Mouse (Mus musculus): ENCODE results near the gene Supt3. TPM values are rescaled to one million over a fixed set of nuclear protein-coding genes. Genes with fewer than 3 reads are reported as not detected.

The Supt3 gene
- polyA plus RNA-seq, 1 experiment from 2014 or later: 26.1 TPM

GRCm38 (mm10) chr17:45058566-45059363 is 281.8 kb downstream of the Supt3 start:
- Histone ChIP-seq H3K9me3 (no peaks in the 10 kb centered on the region), H3K4me3 (replicated peaks) (no peak overlapping the region), H3K27ac (0 out of 2 replicates have a peak overlapping the region, but pooled peaks have one; percentile 50), H3K4me2 (no peak overlapping the region), H3K36me3 (no peaks in the 10 kb centered on the region), H3K9ac (replicated peaks) (0 out of 2 replicates have a peak overlapping the region, but pooled peaks have one; percentile 9), H3K4me1 (replicated peaks) (peaks cover 23% of the 10 kb centered on the region), H3K27me3 (no peaks in the 10 kb centered on the region)
- no peak for ATAC-seq (ENCODE audit: insufficient number of reproducible peaks, insufficient read depth, low FRiP score, low TSS enrichment, low read depth)
- WGBS: 49% methylated on average over 6 of the region's 6 CpGs

DNA sequence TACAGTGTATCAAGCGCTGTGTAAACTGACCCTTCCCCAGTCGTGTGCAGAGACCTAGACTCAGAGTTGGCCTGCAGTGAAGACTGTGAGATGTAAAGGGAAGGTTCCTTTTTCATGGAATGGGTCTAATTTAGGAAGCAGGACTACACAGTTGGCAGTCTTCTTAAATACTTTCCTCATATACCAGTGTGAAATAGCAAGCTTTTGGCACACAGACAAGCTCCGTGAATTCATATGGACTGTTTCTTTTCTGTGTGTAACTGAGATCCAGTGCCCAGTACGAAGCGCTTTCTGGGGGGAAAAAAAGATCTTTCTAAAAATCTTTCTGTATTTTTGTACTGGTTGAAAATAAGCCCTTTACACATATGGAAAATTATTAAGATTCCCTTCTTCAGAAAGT is 286.8 kb downstream of the Supt3 start:
- Histone ChIP-seq H3K9me3 (no peaks in the 10 kb centered on the region), H3K27me3 (no peaks in the 10 kb centered on the region), H3K36me3 (no peaks in the 10 kb centered on the region), H3K4me3 (replicated peaks) (no peak overlapping the region), H3K27ac (no peak overlapping the region), H3K4me1 (replicated peaks) (peaks cover 8% of the 10 kb centered on the region), H3K9ac (replicated peaks) (no peak overlapping the region), H3K4me2 (no peak overlapping the region)
- ATAC-seq (ENCODE audit: insufficient number of reproducible peaks, insufficient read depth, low FRiP score, low TSS enrichment, low read depth): no peak
- 82% methylated on average over 5 of the region's 5 CpGs for WGBS

- H3K4me3 ChIP-seq (replicated peaks): no peak overlapping the region
- WGBS: 84% methylated on average over 2 of the region's 2 CpGs
- H3K4me2 ChIP-seq: no peak overlapping the region
- H3K27me3 ChIP-seq: no peaks in the 10 kb centered on the region
- no peaks in the 10 kb centered on the region for H3K36me3 ChIP-seq
- ATAC-seq (ENCODE audit: insufficient number of reproducible peaks, insufficient read depth, low FRiP score, low TSS enrichment, low read depth): no peak
- H3K9ac ChIP-seq (replicated peaks): no peak overlapping the region
- no peak overlapping the region for H3K27ac ChIP-seq
- no peaks in the 10 kb centered on the region for H3K9me3 ChIP-seq
- 0 out of 2 replicates have a peak, but pooled peaks cover 5% of the 10 kb centered on the region for H3K4me1 ChIP-seq (replicated peaks)
Observed at GRCm38 (mm10) chr17:45065465-45065864, 288.5 kb downstream of the Supt3 start.

GRCm38 (mm10) chr17:45067441-45067840 is 290.5 kb downstream of the Supt3 start:
- H3K4me3 ChIP-seq (replicated peaks): no peak overlapping the region
- WGBS: 85% methylated on average over 3 of the region's 3 CpGs

DNA sequence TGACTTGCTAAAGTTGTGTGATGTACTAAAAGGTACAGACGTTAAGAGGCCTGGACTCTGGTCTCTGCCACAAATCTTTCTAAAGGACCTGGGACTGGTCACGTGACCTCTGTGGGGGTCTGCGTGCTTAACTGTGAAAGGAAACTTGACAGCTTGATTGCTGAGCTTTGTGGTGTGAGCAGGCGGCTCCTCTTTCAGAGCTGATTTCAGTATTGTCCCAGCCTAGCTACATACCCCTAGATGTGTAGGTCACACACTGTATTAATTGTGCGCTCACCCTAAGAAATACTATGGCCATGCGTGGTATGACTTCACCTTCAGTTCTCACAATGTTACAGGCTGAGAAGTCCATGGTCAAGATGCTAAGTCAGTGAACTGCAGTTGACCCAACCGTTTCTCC is 291.4 kb downstream of the Supt3 start:
- Histone ChIP-seq H3K27ac (no peak overlapping the region), H3K4me3 (replicated peaks) (no peak overlapping the region), H3K4me2 (no peak overlapping the region), H3K9me3 (no peaks in the 10 kb centered on the region), H3K9ac (replicated peaks) (no peak overlapping the region), H3K4me1 (replicated peaks) (peaks cover 20% of the 10 kb centered on the region), H3K27me3 (no peaks in the 10 kb centered on the region), H3K36me3 (no peaks in the 10 kb centered on the region)
- WGBS: 48% methylated on average over 7 of the region's 7 CpGs
- no peak for ATAC-seq (ENCODE audit: insufficient number of reproducible peaks, insufficient read depth, low FRiP score, low TSS enrichment, low read depth)

More at GRCm38 (mm10) chr17:45067441-45067840, 290.5 kb downstream of the Supt3 start:
- ATAC-seq (ENCODE audit: insufficient number of reproducible peaks, insufficient read depth, low FRiP score, low TSS enrichment, low read depth): no peak
- Histone ChIP-seq H3K27me3 (no peaks in the 10 kb centered on the region), H3K9ac (replicated peaks) (no peak overlapping the region), H3K4me1 (replicated peaks) (peaks cover 12% of the 10 kb centered on the region), H3K4me2 (no peak overlapping the region), H3K27ac (no peak overlapping the region), H3K36me3 (no peaks in the 10 kb centered on the region), H3K9me3 (no peaks in the 10 kb centered on the region)

DNA sequence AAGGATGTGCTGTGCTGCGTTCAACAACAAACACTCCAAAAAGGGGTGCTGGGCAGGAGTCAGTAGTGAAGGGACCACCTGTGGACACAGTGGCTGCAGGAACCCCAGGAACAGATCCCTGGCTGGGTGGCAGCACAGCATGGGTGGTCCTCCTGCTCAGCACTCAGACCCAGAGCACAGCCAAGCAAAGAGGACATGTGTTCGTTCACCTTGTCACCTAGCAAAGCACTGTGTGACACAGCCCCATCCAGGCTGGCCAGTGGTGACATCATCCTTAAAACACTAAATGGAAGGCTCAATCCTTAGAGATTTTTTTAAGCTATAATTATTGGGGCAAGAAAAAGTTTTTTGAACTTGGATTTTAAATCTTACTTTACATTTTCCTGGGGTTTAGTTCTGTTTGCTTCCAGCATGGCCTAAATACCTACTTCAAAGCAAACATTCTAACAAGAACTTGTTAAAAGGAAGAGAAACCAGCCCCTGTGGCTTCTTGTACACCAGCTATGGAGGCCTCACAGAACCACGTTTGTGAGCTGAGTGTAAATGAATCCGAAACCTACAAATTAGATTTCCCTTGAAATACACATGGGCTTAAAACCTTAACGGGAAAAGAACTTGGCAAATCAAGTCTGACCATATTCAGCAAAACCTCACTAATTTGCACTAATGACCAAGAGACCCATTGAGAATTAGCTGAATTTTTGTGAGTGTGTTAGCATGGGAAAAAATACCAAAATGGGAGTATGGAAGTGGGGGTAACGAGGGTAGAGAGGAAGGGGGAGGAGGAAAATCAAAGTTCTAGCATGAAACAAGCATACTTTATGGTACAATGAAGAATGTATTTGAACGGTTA is 295.8 kb downstream of the Supt3 start:
- Histone ChIP-seq H3K4me3 (replicated peaks) (no peak overlapping the region), H3K9ac (replicated peaks) (no peak overlapping the region), H3K27me3 (peaks cover 4% of the 10 kb centered on the region; the same call in 1 of the 2 replicates), H3K4me1 (replicated peaks) (peaks cover 27% of the 10 kb centered on the region), H3K27ac (peak overlapping the region; percentile 46), H3K36me3 (no peaks in the 10 kb centered on the region), H3K4me2 (no peak overlapping the region), H3K9me3 (no peaks in the 10 kb centered on the region)
- 32% methylated on average over 7 of the region's 7 CpGs for WGBS
- no peak for ATAC-seq (ENCODE audit: insufficient number of reproducible peaks, insufficient read depth, low FRiP score, low TSS enrichment, low read depth)

- Histone ChIP-seq H3K4me1 (replicated peaks) (peaks cover 25% of the 10 kb centered on the region), H3K36me3 (no peaks in the 10 kb centered on the region), H3K4me3 (replicated peaks) (no peak overlapping the region), H3K27ac (0 out of 2 replicates have a peak overlapping the region, but pooled peaks have one; percentile 23), H3K9me3 (no peaks in the 10 kb centered on the region), H3K4me2 (no peak overlapping the region), H3K9ac (replicated peaks) (no peak overlapping the region), H3K27me3 (peaks cover 9% of the 10 kb centered on the region; the same call in 1 of the 2 replicates)
- ATAC-seq (ENCODE audit: insufficient number of reproducible peaks, insufficient read depth, low FRiP score, low TSS enrichment, low read depth): no peak
- 70% methylated on average over 8 of the region's 8 CpGs for WGBS
Observed at GRCm38 (mm10) chr17:45073348-45073634, 296.3 kb downstream of the Supt3 start.

- Histone ChIP-seq H3K4me3 (replicated peaks) (no peak overlapping the region), H3K9ac (replicated peaks) (no peak overlapping the region), H3K4me1 (replicated peaks) (peaks cover 22% of the 10 kb centered on the region), H3K36me3 (no peaks in the 10 kb centered on the region), H3K27me3 (peaks cover 11% of the 10 kb centered on the region), H3K4me2 (no peak overlapping the region), H3K27ac (no peak overlapping the region), H3K9me3 (no peaks in the 10 kb centered on the region)
- ATAC-seq (ENCODE audit: insufficient number of reproducible peaks, insufficient read depth, low FRiP score, low TSS enrichment, low read depth): no peak
- WGBS: 89% methylated on average over 3 of the region's 3 CpGs
Observed at GRCm38 (mm10) chr17:45073779-45074178, 296.8 kb downstream of the Supt3 start.

DNA sequence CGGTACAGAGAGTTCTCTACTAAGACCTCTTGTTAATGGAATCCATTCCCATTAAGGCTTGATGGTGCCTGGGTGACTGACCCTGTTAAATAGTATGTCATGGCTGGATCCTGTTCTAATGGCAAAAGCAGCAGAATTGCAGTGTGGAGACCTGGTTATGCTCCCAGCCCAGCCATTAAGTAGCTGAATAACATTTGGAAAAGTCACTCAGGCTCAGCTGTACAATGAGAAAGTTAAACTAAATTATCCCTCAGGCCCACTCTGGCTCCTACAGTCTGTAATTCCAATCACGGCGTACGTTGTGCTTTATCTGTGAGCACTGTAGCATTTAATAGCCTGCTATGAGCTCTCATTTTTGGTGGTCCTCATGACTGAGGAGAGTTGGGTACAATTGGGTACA is 300.0 kb downstream of the Supt3 start:
- 59% methylated on average over 4 of the region's 4 CpGs for WGBS

DNA sequence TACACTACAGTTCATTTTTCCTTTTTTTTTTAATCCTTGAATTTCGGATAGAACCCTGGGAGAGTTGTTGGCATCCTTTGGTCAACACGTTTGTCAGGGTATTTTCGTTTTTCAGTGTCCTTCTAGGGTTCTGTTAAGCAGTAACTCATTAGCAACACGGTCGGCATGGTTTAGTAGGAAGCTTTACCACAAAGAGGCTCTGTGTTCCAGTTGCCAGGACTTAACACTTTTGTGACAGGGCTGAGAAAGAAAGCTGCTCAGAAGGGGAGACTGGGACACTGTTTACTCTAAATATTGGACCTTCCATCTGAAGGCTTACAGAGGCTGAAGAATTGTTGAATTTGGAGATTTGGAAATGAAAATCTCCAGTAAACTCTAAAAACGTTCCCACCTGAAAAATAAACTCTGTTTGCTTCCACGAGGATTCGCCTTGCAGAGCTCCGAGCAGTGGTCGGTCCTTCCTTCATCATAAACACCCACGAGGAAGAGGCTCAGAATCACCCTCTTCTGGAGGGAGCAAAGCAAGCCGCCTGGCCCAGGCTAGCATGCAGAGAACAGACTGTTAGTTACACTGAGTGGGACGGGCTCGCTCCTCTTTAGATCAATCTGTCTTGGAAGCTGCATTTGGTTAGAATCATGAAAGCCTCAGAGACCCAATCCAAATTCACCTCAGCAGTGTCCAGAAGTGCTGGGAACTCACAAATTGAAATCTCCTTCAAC is 301.1 kb downstream of the Supt3 start:
- H3K9ac ChIP-seq (replicated peaks): no peak overlapping the region
- no peak overlapping the region for H3K4me3 ChIP-seq (replicated peaks)
- ATAC-seq (ENCODE audit: insufficient number of reproducible peaks, insufficient read depth, low FRiP score, low TSS enrichment, low read depth): no peak
- WGBS: 66% methylated on average over 14 of the region's 14 CpGs
- 0 out of 2 replicates have a peak overlapping the region, but pooled peaks have one; percentile 19 for H3K27ac ChIP-seq
- no peak overlapping the region for H3K4me2 ChIP-seq
- H3K4me1 ChIP-seq (replicated peaks): peaks cover 36% of the 10 kb centered on the region
- peaks cover 29% of the 10 kb centered on the region for H3K27me3 ChIP-seq
- H3K36me3 ChIP-seq: no peaks in the 10 kb centered on the region
- H3K9me3 ChIP-seq: no peaks in the 10 kb centered on the region

More for the DNA sequence above, 300.0 kb downstream of the Supt3 start:
- Histone ChIP-seq H3K9ac (replicated peaks) (no peak overlapping the region), H3K4me1 (replicated peaks) (peaks cover 41% of the 10 kb centered on the region), H3K4me3 (replicated peaks) (no peak overlapping the region), H3K27ac (no peak overlapping the region), H3K27me3 (peaks cover 23% of the 10 kb centered on the region), H3K9me3 (no peaks in the 10 kb centered on the region), H3K36me3 (no peaks in the 10 kb centered on the region), H3K4me2 (no peak overlapping the region)
- no peak for ATAC-seq (ENCODE audit: insufficient number of reproducible peaks, insufficient read depth, low FRiP score, low TSS enrichment, low read depth)

DNA sequence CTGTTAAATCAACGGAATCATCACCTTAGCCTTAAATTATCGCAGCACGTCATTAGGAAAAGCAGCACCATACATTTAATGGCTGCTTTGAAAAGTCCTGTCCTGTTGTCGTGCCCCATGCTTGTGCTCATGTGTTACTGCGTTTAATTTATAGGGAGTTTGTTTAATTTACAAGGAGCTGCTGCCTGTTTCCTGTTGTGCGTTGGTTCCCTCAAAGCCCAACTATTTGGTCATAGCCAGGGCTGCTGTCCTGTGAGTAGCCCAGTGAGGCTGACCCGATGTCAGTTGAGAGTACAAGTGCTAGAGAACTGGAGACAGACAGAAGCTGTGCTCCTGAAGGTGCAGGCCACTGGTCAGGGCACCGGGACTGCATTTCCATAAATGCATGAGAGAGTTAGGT is 304.6 kb downstream of the Supt3 start:
- Histone ChIP-seq H3K9ac (replicated peaks) (no peak overlapping the region), H3K4me1 (replicated peaks) (peaks cover 34% of the 10 kb centered on the region), H3K27me3 (peaks cover 32% of the 10 kb centered on the region), H3K4me2 (peak overlapping the region; percentile 28; the same call in 1 of the 2 replicates), H3K36me3 (no peaks in the 10 kb centered on the region), H3K9me3 (no peaks in the 10 kb centered on the region), H3K27ac (0 out of 2 replicates have a peak overlapping the region, but pooled peaks have one; percentile 14), H3K4me3 (replicated peaks) (no peak overlapping the region)
- ATAC-seq (ENCODE audit: insufficient number of reproducible peaks, insufficient read depth, low FRiP score, low TSS enrichment, low read depth): no peak
- WGBS: 29% methylated on average over 8 of the region's 8 CpGs

Data from limb, embryonic 12.5 days (tissue).